Mouse (Mus musculus) hindbrain, postnatal 0 days (tissue): ENCODE data around the gene Gm39566. TPM values are rescaled to one million over a fixed set of nuclear protein-coding genes. Genes with fewer than 3 reads are reported as not detected.
A peak's percentile ranks its signal among the peaks of the same experiment; 100 is the strongest.

ENCODE experiments used
- ATAC-seq: fragments of 200-750 bp; cut with Nextera tagmentation; 2 replicates; pipeline ENCODE4 v1.8.0; 2017; ENCODE audit warnings: mild to moderate bottlenecking, moderate TSS enrichment, moderate library complexity
- DNase-seq: peaks from one replicate; pipeline ENCODE4 v3.0.0-alpha.2; 2015; ENCODE audit warnings: low spot score
- H3K27ac ChIP-seq: fragments of 300-500 bp; sonication (generic); 2 replicates; pipeline ENCODE4 v1.5.1; 2014; ENCODE audit warnings: mild to moderate bottlenecking
- H3K27me3 ChIP-seq: fragments of 300-500 bp; sonication (generic); 2 replicates; pipeline ENCODE4 v1.6.1; 2014; ENCODE audit warnings: low read length, mixed read lengths; ENCODE audit not compliant: insufficient read depth
- H3K36me3 ChIP-seq: fragments of 300-500 bp; sonication (generic); 2 replicates; pipeline ENCODE4 v1.6.1; 2014; ENCODE audit warnings: low read length, mixed read lengths; ENCODE audit not compliant: insufficient read depth
- H3K4me1 ChIP-seq: fragments of 300-500 bp; sonication (generic); 2 replicates; pipeline ENCODE4 v1.6.1; 2014; ENCODE audit warnings: antibody characterized with exemption, low read length, mixed read lengths; ENCODE audit not compliant: insufficient read depth
- H3K4me2 ChIP-seq: fragments of 300-500 bp; sonication (generic); 2 replicates; pipeline ENCODE4 v1.6.1; 2014; ENCODE audit warnings: low read depth, mild to moderate bottlenecking, low read length, moderate library complexity, mixed read lengths
- H3K4me3 ChIP-seq: fragments of 300-500 bp; sonication (generic); 2 replicates; pipeline ENCODE4 v1.5.1; 2014; ENCODE audit warnings: low read length
- H3K9ac ChIP-seq: fragments of 300-500 bp; sonication (generic); replicated peaks from 2 replicates; pipeline ENCODE4 v1.6.1; 2014; ENCODE audit warnings: mild to moderate bottlenecking, low read length, moderate library complexity, mixed read lengths
- H3K9me3 ChIP-seq: fragments of 300-500 bp; sonication (generic); 2 replicates; pipeline ENCODE4 v1.6.1; 2016; ENCODE audit warnings: low read length, mixed read lengths
- CTCF ChIP-seq: IDR thresholded peaks from 2 replicates; pipeline ENCODE4 v1.5.1; 2016; ENCODE audit warnings: antibody characterized with exemption, control low read depth, low read depth
- WGBS: fragments of 180-500 bp; shearing (Covaris S2); extraction: QIAGEN DNeasy Blood & Tissue Kit; methylation state at CpG from one replicate; pipeline ENCODE4 v1.1.7; 2014; 5-methylcytosine and 5-hydroxymethylcytosine counted together
- polyA plus RNA-seq: library from polyadenylated mRNA; unstranded; fragments of >200 nt; fragmentation: Nextera tagmentation; extraction: Ambion mirVana; gene quantifications from 2 replicates; pipeline ENCODE4 v1.2.1, GENCODE M21; 2015
- total RNA-seq: library from RNA; depleted of rRNA; stranded (reverse); fragments of >200 nt; gene quantifications from 2 replicates; pipeline ENCODE4 v1.2.3, GENCODE M21; 2014

Gene Gm39566
- total and polyA plus RNA-seq, 2 experiments from 2014 or later, result not detected

- H3K27me3 ChIP-seq, result no peaks in the 10 kb centered on the region
- no peaks in the 10 kb centered on the region for H3K36me3 ChIP-seq
- DNase-seq (no peak), ATAC-seq (no peak)
- H3K4me3 ChIP-seq, result no peak within 1 kb of the TSS
- TF ChIP-seq CTCF, result no peak
- H3K4me1 ChIP-seq, result no peaks in the 10 kb centered on the region
- H3K4me2 ChIP-seq, result no peak within 1 kb of the TSS
- no peak within 1 kb of the TSS for H3K9ac ChIP-seq
- H3K9me3 ChIP-seq, result no peaks in the 10 kb centered on the region
- 81% methylated on average over 2 of the region's 2 CpGs for WGBS
- no peak within 1 kb of the TSS for H3K27ac ChIP-seq
Observed at GRCm38 (mm10) chr11:69818365-69818764, 3.3 kb upstream of the Gm39566 start, which contains the start of gene Spem2. TSS of gene Spem2 (minus strand) at chr11:69818465.

DNA sequence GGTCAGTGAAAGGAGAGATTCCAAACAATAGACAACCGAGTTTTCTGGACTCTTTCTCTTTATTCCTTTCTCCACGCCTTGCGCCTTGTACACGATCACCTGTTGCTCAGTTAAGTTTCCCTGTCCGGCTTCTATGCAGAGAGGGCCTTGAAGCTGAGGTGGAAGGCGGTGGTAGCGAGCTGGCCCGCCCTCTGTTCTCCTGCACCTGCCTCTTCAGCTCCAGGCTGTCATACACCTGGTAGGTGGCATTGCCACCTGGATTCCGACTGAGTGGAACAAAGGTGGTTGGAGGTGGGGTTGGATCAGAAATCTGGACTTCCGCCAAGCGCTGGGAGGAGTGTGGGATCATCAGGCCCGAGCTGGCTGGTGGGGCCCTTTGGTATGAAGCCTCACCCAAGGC is 1.4 kb upstream of the Gm39566 start:
- DNase-seq (no peak), ATAC-seq (no peak)
- no peak overlapping the region for H3K9ac ChIP-seq
- no peak overlapping the region for H3K27ac ChIP-seq
- no peaks in the 10 kb centered on the region for H3K4me1 ChIP-seq
- TF ChIP-seq CTCF, result no peak
- H3K4me2 ChIP-seq, result no peak overlapping the region
- no peaks in the 10 kb centered on the region for H3K36me3 ChIP-seq
- 91% methylated on average over 12 of the region's 12 CpGs for WGBS
- H3K4me3 ChIP-seq, result no peak overlapping the region
- H3K9me3 ChIP-seq, result no peaks in the 10 kb centered on the region
- no peaks in the 10 kb centered on the region for H3K27me3 ChIP-seq

DNA sequence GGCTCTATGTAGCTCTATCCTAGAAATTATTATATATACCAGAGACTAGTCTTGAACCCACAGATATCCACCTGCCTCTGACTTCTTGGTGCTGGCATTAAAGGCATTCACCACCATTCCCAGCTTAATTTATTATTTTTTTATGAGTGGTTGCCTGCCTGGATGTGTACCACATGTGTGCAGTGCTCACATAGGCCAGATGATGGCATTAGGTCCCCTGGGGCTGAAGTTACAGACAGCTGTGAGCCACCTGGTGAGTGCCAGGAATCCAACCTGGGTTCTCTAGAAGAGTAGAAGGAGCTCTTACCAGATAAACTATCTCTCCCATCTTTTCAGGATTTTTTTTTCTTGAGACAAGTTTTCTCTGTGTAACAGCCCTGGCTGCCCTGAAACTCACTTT is 4.8 kb downstream of the Gm39566 start:
- Histone ChIP-seq H3K9ac (no peak overlapping the region), H3K27me3 (peaks cover 10% of the 10 kb centered on the region; the same call in 1 of the 2 replicates), H3K9me3 (no peaks in the 10 kb centered on the region), H3K4me3 (no peak overlapping the region), H3K36me3 (no peaks in the 10 kb centered on the region), H3K4me1 (no peaks in the 10 kb centered on the region), H3K27ac (no peak overlapping the region), H3K4me2 (no peak overlapping the region)
- no peak for TF ChIP-seq CTCF
- ATAC-seq (no peak), DNase-seq (no peak)

GRCm38 (mm10) chr11:69807641-69808040 is 7.5 kb downstream of the Gm39566 start:
- WGBS, result 82% methylated on average over 2 of the region's 2 CpGs
- Histone ChIP-seq H3K27me3 (peaks cover 20% of the 10 kb centered on the region), H3K9ac (no peak overlapping the region), H3K4me3 (no peak overlapping the region), H3K27ac (no peak overlapping the region), H3K4me1 (peaks cover 15% of the 10 kb centered on the region), H3K9me3 (no peaks in the 10 kb centered on the region), H3K36me3 (no peaks in the 10 kb centered on the region), H3K4me2 (no peak overlapping the region)
- ATAC-seq (no peak), DNase-seq (no peak)
- TF ChIP-seq CTCF, result no peak

GRCm38 (mm10) chr11:69806378-69806777 is 8.7 kb downstream of the Gm39566 start:
- DNase-seq, result no peak
- no peaks in the 10 kb centered on the region for H3K9me3 ChIP-seq
- peaks cover 20% of the 10 kb centered on the region for H3K27me3 ChIP-seq
- TF ChIP-seq CTCF, result peak; percentile 38
- peaks cover 18% of the 10 kb centered on the region for H3K4me1 ChIP-seq
- WGBS, result 76% methylated on average over 4 of the region's 4 CpGs
- no peak overlapping the region for H3K9ac ChIP-seq
- no peak overlapping the region for H3K4me2 ChIP-seq
- no peak overlapping the region for H3K27ac ChIP-seq
- no peak for ATAC-seq
- no peak overlapping the region for H3K4me3 ChIP-seq
- no peaks in the 10 kb centered on the region for H3K36me3 ChIP-seq

GRCm38 (mm10) chr11:69804972-69805909 is 9.9 kb downstream of the Gm39566 start, which contains the start of gene Tmem102:
TSS of gene Tmem102 (minus strand) at chr11:69805624.
- Histone ChIP-seq H3K27me3 (peaks cover 20% of the 10 kb centered on the region), H3K9me3 (no peaks in the 10 kb centered on the region), H3K4me2 (peak within 1 kb of the TSS; percentile 95), H3K4me1 (peaks cover 20% of the 10 kb centered on the region), H3K4me3 (0 out of 2 replicates have a peak within 1 kb of the TSS, but pooled peaks have one; percentile 2), H3K36me3 (no peaks in the 10 kb centered on the region), H3K9ac (peak within 1 kb of the TSS; percentile 9; the same call in 1 of the 2 replicates), H3K27ac (no peak within 1 kb of the TSS)
- ATAC-seq, result no peak
- WGBS, result 9% methylated on average over 29 of the region's 29 CpGs
- DNase-seq, result no peak
- no peak for TF ChIP-seq CTCF

GRCm38 (mm10) chr11:69804652-69804940 is 10.5 kb downstream of the Gm39566 start:
- Histone ChIP-seq H3K27ac (no peak overlapping the region), H3K9me3 (no peaks in the 10 kb centered on the region), H3K4me1 (peaks cover 25% of the 10 kb centered on the region), H3K9ac (peak overlapping the region; percentile 9; the same call in 1 of the 2 replicates), H3K27me3 (peaks cover 20% of the 10 kb centered on the region), H3K4me3 (0 out of 2 replicates have a peak overlapping the region, but pooled peaks have one; percentile 2), H3K36me3 (no peaks in the 10 kb centered on the region), H3K4me2 (peak overlapping the region; percentile 95)
- no peak for ATAC-seq
- WGBS, result 8% methylated on average over 12 of the region's 12 CpGs
- no peak for DNase-seq
- TF ChIP-seq CTCF, result no peak
